Mouse (Mus musculus): ENCODE results near the gene Jph2. TPM values are rescaled to one million over a fixed set of nuclear protein-coding genes. Genes with fewer than 3 reads are reported as not detected.

Jph2 gene
- polyA plus RNA-seq, 1 experiment from 2014 or later, result 0.49 TPM

GRCm38 (mm10) chr2:163330742-163331141 lies 67.1 kb downstream of the Jph2 start:
- Histone ChIP-seq H3K27ac (no peak overlapping the region), H3K27me3 (peaks cover 12% of the 10 kb centered on the region; the same call in 1 of the 2 replicates), H3K9ac (no peak overlapping the region), H3K4me3 (no peak overlapping the region), H3K36me3 (no peaks in the 10 kb centered on the region), H3K4me1 (replicated peaks) (no peaks in the 10 kb centered on the region), H3K9me3 (no peaks in the 10 kb centered on the region), H3K4me2 (no peak overlapping the region)
- 30% methylated on average over 7 of the region's 7 CpGs for WGBS
- ATAC-seq (ENCODE audit: low FRiP score), result no peak

GRCm38 (mm10) chr2:163323163-163323562 lies 74.6 kb downstream of the Jph2 start:
- H3K4me3 ChIP-seq, result no peak overlapping the region
- H3K4me2 ChIP-seq, result no peak overlapping the region
- H3K9ac ChIP-seq, result no peak overlapping the region
- ATAC-seq (ENCODE audit: low FRiP score), result no peak
- H3K36me3 ChIP-seq, result peaks cover 12% of the 10 kb centered on the region; the same call in 1 of the 2 replicates
- 58% methylated on average over 1 of the region's 1 CpGs for WGBS
- 0 out of 2 replicates have a peak, but pooled peaks cover 9% of the 10 kb centered on the region for H3K27me3 ChIP-seq
- H3K4me1 ChIP-seq (replicated peaks), result no peaks in the 10 kb centered on the region
- no peaks in the 10 kb centered on the region for H3K9me3 ChIP-seq
- H3K27ac ChIP-seq, result no peak overlapping the region

GRCm38 (mm10) chr2:163318777-163319176 lies 79.0 kb downstream of the Jph2 start:
- Histone ChIP-seq H3K9ac (no peak overlapping the region), H3K4me1 (replicated peaks) (no peaks in the 10 kb centered on the region), H3K27me3 (peaks cover 30% of the 10 kb centered on the region; the same call in 1 of the 2 replicates), H3K9me3 (no peaks in the 10 kb centered on the region), H3K4me3 (no peak overlapping the region), H3K27ac (no peak overlapping the region), H3K4me2 (no peak overlapping the region), H3K36me3 (peaks cover 17% of the 10 kb centered on the region; the same call in 1 of the 2 replicates)
- 85% methylated on average over 3 of the region's 3 CpGs for WGBS
- no peak for ATAC-seq (ENCODE audit: low FRiP score)

- ATAC-seq (ENCODE audit: low FRiP score), result no peak
- peaks cover 17% of the 10 kb centered on the region; the same call in 1 of the 2 replicates for H3K36me3 ChIP-seq
- no peaks in the 10 kb centered on the region for H3K9me3 ChIP-seq
- H3K27me3 ChIP-seq, result peaks cover 30% of the 10 kb centered on the region; the same call in 1 of the 2 replicates
- no peaks in the 10 kb centered on the region for H3K4me1 ChIP-seq (replicated peaks)
- H3K4me3 ChIP-seq, result no peak overlapping the region
- H3K27ac ChIP-seq, result no peak overlapping the region
- no peak overlapping the region for H3K9ac ChIP-seq
- no peak overlapping the region for H3K4me2 ChIP-seq
- 87% methylated on average over 4 of the region's 4 CpGs for WGBS
Observed at GRCm38 (mm10) chr2:163317281-163317680, 80.5 kb downstream of the Jph2 start.

GRCm38 (mm10) chr2:163310163-163310688 lies 87.6 kb downstream of the Jph2 start:
- Histone ChIP-seq H3K9me3 (no peaks in the 10 kb centered on the region), H3K36me3 (no peaks in the 10 kb centered on the region), H3K9ac (no peak overlapping the region), H3K4me3 (no peak overlapping the region), H3K4me1 (replicated peaks) (0 out of 2 replicates have a peak, but pooled peaks cover 8% of the 10 kb centered on the region), H3K27me3 (peaks cover 24% of the 10 kb centered on the region), H3K4me2 (no peak overlapping the region), H3K27ac (no peak overlapping the region)
- 74% methylated on average over 11 of the region's 11 CpGs for WGBS
- no peak for ATAC-seq (ENCODE audit: low FRiP score)

- H3K4me3 ChIP-seq, result no peak overlapping the region
- H3K27ac ChIP-seq, result no peak overlapping the region
- H3K4me1 ChIP-seq (replicated peaks), result 0 out of 2 replicates have a peak, but pooled peaks cover 8% of the 10 kb centered on the region
- H3K36me3 ChIP-seq, result no peaks in the 10 kb centered on the region
- ATAC-seq (ENCODE audit: low FRiP score), result no peak
- no peaks in the 10 kb centered on the region for H3K9me3 ChIP-seq
- H3K9ac ChIP-seq, result no peak overlapping the region
- H3K27me3 ChIP-seq, result peaks cover 30% of the 10 kb centered on the region
- no peak overlapping the region for H3K4me2 ChIP-seq
- WGBS, result 61% methylated on average over 17 of the region's 17 CpGs
Observed at GRCm38 (mm10) chr2:163309376-163309775, 88.4 kb downstream of the Jph2 start.

- H3K4me3 ChIP-seq, result no peak overlapping the region
- H3K27me3 ChIP-seq, result peaks cover 68% of the 10 kb centered on the region
- H3K4me1 ChIP-seq (replicated peaks), result peaks cover 51% of the 10 kb centered on the region
- 45% methylated on average over 9 of the region's 9 CpGs for WGBS
- no peaks in the 10 kb centered on the region for H3K9me3 ChIP-seq
- peak overlapping the region; percentile 40; the same call in 1 of the 2 replicates for H3K27ac ChIP-seq
- no peak for ATAC-seq (ENCODE audit: low FRiP score)
- no peaks in the 10 kb centered on the region for H3K36me3 ChIP-seq
- 0 out of 2 replicates have a peak overlapping the region, but pooled peaks have one; percentile 19 for H3K9ac ChIP-seq
- H3K4me2 ChIP-seq, result no peak overlapping the region
Observed at GRCm38 (mm10) chr2:163303037-163303436, 94.8 kb downstream of the Jph2 start.

GRCm38 (mm10) chr2:163301641-163302040 lies 96.2 kb downstream of the Jph2 start:
- Histone ChIP-seq H3K27ac (peak overlapping the region; percentile 25), H3K27me3 (peaks cover 69% of the 10 kb centered on the region), H3K4me1 (replicated peaks) (peaks cover 64% of the 10 kb centered on the region), H3K9ac (no peak overlapping the region), H3K4me3 (no peak overlapping the region), H3K4me2 (no peak overlapping the region), H3K36me3 (no peaks in the 10 kb centered on the region), H3K9me3 (no peaks in the 10 kb centered on the region)
- 55% methylated on average over 5 of the region's 5 CpGs for WGBS
- no peak for ATAC-seq (ENCODE audit: low FRiP score)

GRCm38 (mm10) chr2:163300069-163301060 lies 97.4 kb downstream of the Jph2 start:
- peaks cover 78% of the 10 kb centered on the region for H3K27me3 ChIP-seq
- H3K4me2 ChIP-seq, result no peak overlapping the region
- H3K9ac ChIP-seq, result no peak overlapping the region
- no peaks in the 10 kb centered on the region for H3K9me3 ChIP-seq
- peak overlapping the region; percentile 75 for H3K27ac ChIP-seq
- WGBS, result 27% methylated on average over 14 of the region's 14 CpGs
- no peaks in the 10 kb centered on the region for H3K36me3 ChIP-seq
- peak; percentile 71 for ATAC-seq (ENCODE audit: low FRiP score)
- H3K4me3 ChIP-seq, result no peak overlapping the region
- peaks cover 77% of the 10 kb centered on the region for H3K4me1 ChIP-seq (replicated peaks)

GRCm38 (mm10) chr2:163296999-163297630 lies 100.7 kb downstream of the Jph2 start:
- no peaks in the 10 kb centered on the region for H3K9me3 ChIP-seq
- no peaks in the 10 kb centered on the region for H3K36me3 ChIP-seq
- WGBS, result 16% methylated on average over 11 of the region's 11 CpGs
- peaks cover 71% of the 10 kb centered on the region for H3K4me1 ChIP-seq (replicated peaks)
- H3K9ac ChIP-seq, result no peak overlapping the region
- peak overlapping the region; percentile 31 for H3K4me2 ChIP-seq
- H3K4me3 ChIP-seq, result no peak overlapping the region
- ATAC-seq (ENCODE audit: low FRiP score), result no peak
- H3K27ac ChIP-seq, result peak overlapping the region; percentile 66
- peaks cover 70% of the 10 kb centered on the region for H3K27me3 ChIP-seq

GRCm38 (mm10) chr2:163288881-163289379 lies 108.9 kb downstream of the Jph2 start:
- peak overlapping the region; percentile 77 for H3K27ac ChIP-seq
- H3K9me3 ChIP-seq, result no peaks in the 10 kb centered on the region
- no peak for ATAC-seq (ENCODE audit: low FRiP score)
- H3K9ac ChIP-seq, result no peak overlapping the region; the same call in 1 of the 2 replicates
- H3K36me3 ChIP-seq, result no peaks in the 10 kb centered on the region
- peaks cover 38% of the 10 kb centered on the region for H3K4me1 ChIP-seq (replicated peaks)
- H3K4me2 ChIP-seq, result peak overlapping the region; percentile 42
- H3K27me3 ChIP-seq, result peaks cover 63% of the 10 kb centered on the region
- 11% methylated on average over 21 of the region's 21 CpGs for WGBS
- H3K4me3 ChIP-seq, result no peak overlapping the region
